13 mouse cellular contexts compared by ENCODE assay signal in the genomic region with DNA sequence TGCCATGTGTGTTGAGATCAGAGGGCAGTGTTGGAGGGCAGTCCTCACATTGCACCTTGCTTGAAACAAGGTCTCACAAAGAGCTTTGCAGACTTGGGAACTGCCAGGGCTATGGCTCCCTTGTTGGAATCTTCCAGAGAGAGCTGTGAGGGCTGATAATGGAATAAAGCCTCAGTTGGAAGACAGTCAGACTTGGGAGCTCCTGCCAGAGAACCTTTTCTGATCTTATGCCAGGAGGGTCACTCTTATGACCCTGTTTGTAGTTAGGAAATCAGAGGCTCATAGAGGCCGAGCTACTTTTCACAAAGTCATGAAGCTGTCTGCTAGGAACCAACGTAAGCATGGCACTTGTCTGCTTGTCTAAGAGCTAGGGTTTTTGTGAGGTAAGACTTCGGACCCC.
DNase-seq lines count a peak whose midpoint lies in the region; ATAC-seq lines count a peak whose summit lies in the region.
"Had no signal": no experiment of that assay in that cellular context is flagged by ENCODE, and none has a peak within 500 bp of the region (broad histone marks: within the 10 kb centered on the region; RNA-seq: fewer than 3 reads in every experiment).

No protein-coding gene starts in this region.

- H3K36me3 ChIP-seq in kidney, embryonic 14.5 days (ENCODE audit: control insufficient read depth, insufficient read depth, low read length), result no peaks in the 10 kb centered on the region
- H3K36me3 ChIP-seq: G1E; liver, embryonic 15.5 days; neural tube, embryonic 13.5 days had no signal

- peak; percentile 19 for DNase-seq in kidney, adult 11 months
- peak; percentile 40 for DNase-seq in NIH3T3 (ENCODE audit: low read depth)
- peak; percentile 65 for DNase-seq in adrenal gland, postnatal 14 days
- peak; percentile 34 to 56 for DNase-seq in kidney, postnatal 36 days
- DNase-seq in c-Kit-positive CD71-positive TER-119-positive erythroid progenitor cells, embryonic 14.5 days (ENCODE audit: low spot score), result no peak
- no peak for DNase-seq in embryo, embryonic 10 days (ENCODE audit: low spot score)
- DNase-seq: cerebellum, adult 11 months; left cerebral cortex, postnatal 4 days had no signal

- ATAC-seq in kidney, embryonic 14.5 days (ENCODE audit: low FRiP score, low TSS enrichment), result no peak
- ATAC-seq: forebrain, embryonic 14.5 days had no signal

- H3K4me3 ChIP-seq in kidney, embryonic 14.5 days (ENCODE audit: low read length), result no peak overlapping the region
- H3K4me3 ChIP-seq: liver, embryonic 15.5 days; neural tube, embryonic 13.5 days had no signal

- H3K4me1 ChIP-seq in kidney, embryonic 14.5 days (ENCODE audit: control insufficient read depth, insufficient read depth, low read length), result peaks cover 12% of the 10 kb centered on the region
- H3K4me1 ChIP-seq: liver, embryonic 15.5 days; neural tube, embryonic 13.5 days had no signal

- H3K4me2 ChIP-seq in kidney, embryonic 14.5 days (replicated peaks; ENCODE audit: low read depth, low read length), result no peak overlapping the region
- H3K4me2 ChIP-seq: liver, embryonic 15.5 days; neural tube, embryonic 13.5 days had no signal

- no peaks in the 10 kb centered on the region for H3K9me3 ChIP-seq in kidney, embryonic 14.5 days (ENCODE audit: control insufficient read depth, low read length)
- H3K9me3 ChIP-seq: G1E; liver, embryonic 15.5 days; neural tube, embryonic 13.5 days had no signal

- no peak overlapping the region for H3K27ac ChIP-seq in kidney, embryonic 14.5 days (ENCODE audit: low read depth, low read length)
- H3K27ac ChIP-seq: liver, embryonic 15.5 days; neural tube, embryonic 13.5 days had no signal

- no peaks in the 10 kb centered on the region for H3K27me3 ChIP-seq in kidney, embryonic 14.5 days (ENCODE audit: control insufficient read depth, insufficient read depth, low read length)
- H3K27me3 ChIP-seq: liver, embryonic 15.5 days had no signal

- no peak overlapping the region for H3K9ac ChIP-seq in kidney, embryonic 14.5 days (ENCODE audit: low read depth, low read length)
- H3K9ac ChIP-seq: liver, embryonic 15.5 days; neural tube, embryonic 13.5 days had no signal

- 65% methylated on average over 3 of the region's 3 CpGs for WGBS in kidney, embryonic 14.5 days

Comparison
In these comparisons a context has a peak if more than half of its experiments do, and no peak if none do; other contexts are left out.
1. DNase-seq: peak in kidney, adult 11 months (single experiment), NIH3T3 (single experiment), adrenal gland, postnatal 14 days (single experiment) and kidney, postnatal 36 days (2 of 2); none in c-Kit-positive CD71-positive TER-119-positive erythroid progenitor cells, embryonic 14.5 days (single experiment) and embryo, embryonic 10 days (single experiment).